Mouse (Mus musculus) kidney, embryonic 14.5 days (tissue): ENCODE measurements around the gene Gvin1. TPM values are rescaled to one million over a fixed set of nuclear protein-coding genes. Genes with fewer than 3 reads are reported as not detected.
"Not testable (repeated sequence)": the region's sequence is repeated elsewhere in the genome, so short reads cannot be mapped to it uniquely, and the experiment has no call there.

Experiments used
- ATAC-seq: fragments of 200-750 bp; cut with Nextera tagmentation; 2 replicates; pipeline ENCODE4 v1.8.0; 2017; ENCODE audit warnings: moderate number of reproducible peaks, mild to moderate bottlenecking, moderate TSS enrichment, moderate library complexity; ENCODE audit not compliant: low FRiP score, low TSS enrichment
- H3K27ac ChIP-seq: fragments of 300-500 bp; sonication (generic); 2 replicates; pipeline ENCODE4 v1.5.1; 2014; ENCODE audit warnings: low read depth, mild to moderate bottlenecking, low read length, moderate library complexity, mixed read lengths
- H3K27me3 ChIP-seq: fragments of 300-500 bp; sonication (generic); 2 replicates; pipeline ENCODE4 v1.6.1; 2014; ENCODE audit warnings: mild to moderate bottlenecking, low read length; ENCODE audit not compliant: control insufficient read depth, insufficient read depth
- H3K36me3 ChIP-seq: fragments of 300-500 bp; sonication (generic); 2 replicates; pipeline ENCODE4 v1.6.1; 2014; ENCODE audit warnings: low read length, mixed read lengths; ENCODE audit not compliant: control insufficient read depth, insufficient read depth
- H3K4me1 ChIP-seq: fragments of 300-500 bp; sonication (generic); 2 replicates; pipeline ENCODE4 v1.6.1; 2014; ENCODE audit warnings: low read length, mixed read lengths; ENCODE audit not compliant: control insufficient read depth, insufficient read depth
- H3K4me2 ChIP-seq: fragments of 300-500 bp; sonication (generic); replicated peaks from 2 replicates; pipeline ENCODE4 v1.6.1; 2014; ENCODE audit warnings: low read depth, mild to moderate bottlenecking, low read length
- H3K4me3 ChIP-seq: fragments of 300-500 bp; sonication (generic); 2 replicates; pipeline ENCODE4 v1.5.1; 2014; ENCODE audit warnings: mild to moderate bottlenecking, low read length
- H3K9ac ChIP-seq: fragments of 300-500 bp; sonication (generic); 2 replicates; pipeline ENCODE4 v1.6.1; 2014; ENCODE audit warnings: low read depth, mild to moderate bottlenecking, low read length, moderate library complexity
- H3K9me3 ChIP-seq: fragments of 300-500 bp; sonication (generic); 2 replicates; pipeline ENCODE4 v1.6.1; 2016; ENCODE audit warnings: low read length; ENCODE audit not compliant: control insufficient read depth
- WGBS: fragments of 180-500 bp; shearing (Covaris S2); extraction: QIAGEN DNeasy Blood & Tissue Kit; methylation state at CpG from one replicate; pipeline ENCODE4 v1.1.7; 2014; 5-methylcytosine and 5-hydroxymethylcytosine counted together
- polyA plus RNA-seq: library from polyadenylated mRNA; unstranded; fragments of >200 nt; fragmentation: Nextera tagmentation; extraction: Ambion mirVana; gene quantifications from 2 replicates; pipeline ENCODE4 v1.2.1, GENCODE M21; 2014

Gvin1 gene
- polyA plus RNA-seq, 1 experiment from 2014 or later: 0.55 TPM

GRCm38 (mm10) chr7:106215910-106216309 is 784 bp upstream of the Gvin1 start:
- not testable (repeated sequence) for H3K4me3 ChIP-seq, ATAC-seq, H3K27ac ChIP-seq, H3K9ac ChIP-seq, H3K4me1 ChIP-seq, H3K36me3 ChIP-seq, H3K9me3 ChIP-seq, H3K27me3 ChIP-seq, H3K4me2 ChIP-seq

GRCm38 (mm10) chr7:106213770-106214169 is 1.4 kb downstream of the Gvin1 start:
- ATAC-seq: peak; percentile 86
- H3K4me3 ChIP-seq, H3K4me1 ChIP-seq, H3K4me2 ChIP-seq, H3K27ac ChIP-seq, H3K9me3 ChIP-seq, H3K9ac ChIP-seq, H3K27me3 ChIP-seq, H3K36me3 ChIP-seq: not testable (repeated sequence)
- WGBS: no CpG with 5 or more reads among the region's 4 CpGs

DNA sequence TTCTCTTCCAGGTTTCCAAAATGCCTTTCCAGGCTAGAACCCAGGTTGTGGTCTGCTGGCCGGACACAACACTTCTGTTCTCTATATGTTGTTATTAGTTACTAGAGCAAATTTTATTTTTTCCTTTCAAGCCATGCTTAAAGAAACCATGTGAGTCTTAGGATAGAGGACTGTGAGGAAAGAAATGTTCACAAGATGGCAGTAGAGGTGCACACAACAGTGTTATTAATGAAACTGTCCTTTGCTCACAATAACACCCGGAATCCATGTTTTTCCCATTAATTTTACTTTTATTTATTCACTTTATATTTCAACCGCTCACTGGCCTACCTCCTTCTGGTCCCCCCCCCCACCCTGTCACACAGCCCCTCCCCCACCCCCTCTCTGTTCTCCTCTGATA is 8.5 kb downstream of the Gvin1 start:
- H3K27me3 ChIP-seq, H3K4me1 ChIP-seq, H3K36me3 ChIP-seq, H3K9me3 ChIP-seq, ATAC-seq, H3K9ac ChIP-seq, H3K4me2 ChIP-seq, H3K27ac ChIP-seq, H3K4me3 ChIP-seq: not testable (repeated sequence)
- WGBS: 80% methylated on average over 2 of the region's 3 CpGs

GRCm38 (mm10) chr7:106177065-106177464 is 38.1 kb downstream of the Gvin1 start:
- H3K4me2 ChIP-seq, H3K27ac ChIP-seq, H3K9me3 ChIP-seq, H3K27me3 ChIP-seq, H3K36me3 ChIP-seq, H3K4me1 ChIP-seq, ATAC-seq, H3K4me3 ChIP-seq, H3K9ac ChIP-seq: not testable (repeated sequence)

- H3K27ac ChIP-seq, H3K27me3 ChIP-seq, H3K4me1 ChIP-seq, H3K4me2 ChIP-seq, ATAC-seq, H3K36me3 ChIP-seq, H3K9ac ChIP-seq, H3K4me3 ChIP-seq, H3K9me3 ChIP-seq: not testable (repeated sequence)
- no CpG with 5 or more reads among the region's 2 CpGs for WGBS
These were observed 69.9 kb downstream of the Gvin1 start for GRCm38 (mm10) chr7:106145013-106145754.

- not testable (repeated sequence) for H3K4me3 ChIP-seq, ATAC-seq, H3K27ac ChIP-seq, H3K36me3 ChIP-seq, H3K9me3 ChIP-seq, H3K4me2 ChIP-seq, H3K4me1 ChIP-seq, H3K27me3 ChIP-seq, H3K9ac ChIP-seq
- WGBS: no CpG with 5 or more reads among the region's 1 CpGs
These were observed 73.8 kb downstream of the Gvin1 start for GRCm38 (mm10) chr7:106141128-106141895.

DNA sequence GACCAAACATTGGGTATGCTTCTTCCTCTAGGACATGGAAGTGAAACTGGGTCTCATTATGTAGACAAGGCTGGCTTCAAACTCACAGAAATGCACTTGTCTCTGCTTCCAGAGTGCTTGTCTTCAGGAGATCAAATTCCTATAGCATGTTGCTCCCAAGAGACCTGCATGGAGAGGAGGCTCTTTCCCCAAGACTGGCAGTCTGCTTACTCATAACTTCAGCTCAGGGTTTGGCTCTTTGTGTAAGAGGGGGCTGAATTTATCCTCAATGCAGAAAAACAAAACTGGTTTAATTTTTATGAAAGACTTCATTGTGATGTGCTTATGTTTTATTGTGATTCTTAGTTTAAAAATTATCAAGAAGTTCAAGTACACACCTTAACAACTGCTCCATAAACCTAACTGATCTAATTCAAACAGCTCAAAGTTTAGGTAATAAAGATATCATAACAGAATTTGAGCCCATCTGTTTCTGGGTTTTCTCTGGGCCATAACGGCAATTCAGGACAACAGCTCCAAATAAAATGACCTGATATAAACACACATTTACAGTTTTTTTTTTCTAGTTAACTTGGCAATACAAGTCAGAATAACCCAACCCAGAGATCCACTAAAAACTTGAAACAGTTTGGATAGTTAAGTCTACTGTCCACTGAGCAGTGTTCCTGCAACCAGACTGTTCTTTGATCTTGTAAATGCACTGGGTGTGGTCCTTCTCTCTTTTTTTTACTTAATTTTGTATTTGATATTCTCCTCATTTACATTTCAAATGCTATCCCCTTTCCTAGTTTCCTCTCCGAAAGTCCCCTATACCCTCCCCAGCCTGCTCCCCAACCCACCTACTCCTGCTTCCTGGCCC is 97.8 kb downstream of the Gvin1 start:
- H3K9ac ChIP-seq, H3K27me3 ChIP-seq, ATAC-seq, H3K27ac ChIP-seq, H3K9me3 ChIP-seq, H3K36me3 ChIP-seq, H3K4me3 ChIP-seq, H3K4me1 ChIP-seq, H3K4me2 ChIP-seq: not testable (repeated sequence)
- WGBS: no CpG with 5 or more reads among the region's 2 CpGs
